In the genomic region with DNA sequence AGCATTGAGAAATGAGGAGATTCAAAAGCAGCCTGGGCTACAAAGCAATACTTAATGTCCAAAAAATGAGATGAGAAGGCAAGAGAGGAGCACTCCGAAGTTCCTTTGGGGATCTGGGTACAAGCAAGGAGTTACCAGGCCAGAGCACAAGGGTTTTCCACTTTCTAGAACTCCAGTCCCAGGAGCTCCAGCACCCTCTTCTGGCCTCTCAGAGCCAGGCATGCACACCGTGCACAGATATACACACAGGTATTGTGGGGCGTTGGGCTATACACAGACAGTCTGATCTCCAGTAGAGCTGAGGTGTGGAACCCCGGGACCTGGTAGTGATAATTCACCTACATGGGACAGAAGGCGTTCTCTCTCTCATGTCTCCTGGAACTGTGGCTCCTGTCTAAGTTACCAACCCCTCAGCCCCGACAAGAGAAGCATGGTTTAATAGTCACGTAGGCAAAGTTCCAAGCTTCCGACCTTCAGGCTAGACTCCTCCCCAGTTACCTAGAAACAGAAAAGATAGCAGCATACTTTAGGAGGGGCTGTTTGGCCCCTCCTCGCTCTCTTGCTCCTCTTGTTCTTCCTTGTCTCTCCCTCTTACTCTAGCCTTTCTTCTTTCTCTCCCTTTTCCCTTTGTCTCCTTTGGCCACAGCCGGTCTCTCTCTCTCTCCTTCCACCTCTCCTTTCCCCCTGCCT, we compare ENCODE assay signal across 15 mouse cellular contexts. TPM values are rescaled to one million over a fixed set of nuclear protein-coding genes. Genes with fewer than 3 reads are reported as not detected.
DNase-seq lines count a peak whose midpoint lies in the region; ATAC-seq and TF ChIP-seq lines count a peak whose summit lies in the region.
"Had no signal": no experiment of that assay in that cellular context is flagged by ENCODE, and none has a peak within 500 bp of the region (broad histone marks: within the 10 kb centered on the region; RNA-seq: fewer than 3 reads in every experiment).

No protein-coding gene starts in this region.

- no peaks in the 10 kb centered on the region for H3K9me3 ChIP-seq in heart, postnatal 0 days (replicated peaks; ENCODE audit: control insufficient read depth, low read length)
- H3K9me3 ChIP-seq: embryonic facial prominence, embryonic 10.5 days; G1E; hindbrain, embryonic 12.5 days had no signal

- intact Hi-C loops in heart, postnatal 25 days (cut with DNase I), result no loop called here

- ATAC-seq in heart, postnatal 0 days (ENCODE audit: insufficient read depth, low read depth), result no peak
- no peak for ATAC-seq in granulocyte monocyte progenitor cell, adult 5-6 weeks (replicated peaks; ENCODE audit: poor library complexity, severe bottlenecking)

- DNase-seq in heart, postnatal 0 days (ENCODE audit: low spot score), result no peak
- no peak for DNase-seq in heart, postnatal 25 days (ENCODE audit: low spot score)
- peak; percentile 41 for DNase-seq in thymus, postnatal 4 days
- DNase-seq in thymus, adult 2 months, result no peak
- DNase-seq in frontal cortex, adult 2 months (ENCODE audit: extremely low spot score in 1 of 2, low spot score in 1 of 2), result no peak
- no peak for DNase-seq in thymus, postnatal 10 days (ENCODE audit: low spot score in 2 of 2)

- no peak overlapping the region for H3K4me2 ChIP-seq in heart, postnatal 0 days (ENCODE audit: low read depth, low read length)
- H3K4me2 ChIP-seq: forebrain, embryonic 12.5 days; hindbrain, embryonic 12.5 days had no signal

- no peaks in the 10 kb centered on the region for H3K27me3 ChIP-seq in heart, postnatal 0 days (ENCODE audit: control insufficient read depth, insufficient read depth, low read length)
- H3K27me3 ChIP-seq in thymus, adult 2 months (ENCODE audit: control insufficient read depth, insufficient read depth, low read length), result no peaks in the 10 kb centered on the region
- H3K27me3 ChIP-seq: forebrain, embryonic 12.5 days; hindbrain, embryonic 12.5 days had no signal

- no peak for TF ChIP-seq EP300 in heart, postnatal 0 days (IDR thresholded peaks at IDR 0.05; ENCODE audit: low read depth)

- H3K36me3 ChIP-seq in heart, postnatal 0 days (replicated peaks; ENCODE audit: control insufficient read depth, insufficient read depth, low read length), result no peaks in the 10 kb centered on the region
- no peaks in the 10 kb centered on the region for H3K36me3 ChIP-seq in thymus, adult 2 months (ENCODE audit: control insufficient read depth, insufficient read depth, low read length)
- H3K36me3 ChIP-seq: embryonic facial prominence, embryonic 10.5 days; forebrain, embryonic 12.5 days; G1E; hindbrain, embryonic 12.5 days had no signal

- no peaks in the 10 kb centered on the region for H3K4me1 ChIP-seq in heart, postnatal 0 days (ENCODE audit: control insufficient read depth, insufficient read depth)
- no peaks in the 10 kb centered on the region for H3K4me1 ChIP-seq in thymus, adult 2 months (replicated peaks; ENCODE audit: control insufficient read depth, insufficient read depth, low read length)
- no peaks in the 10 kb centered on the region for H3K4me1 ChIP-seq in cortical plate, adult 2 months (ENCODE audit: control insufficient read depth, insufficient read depth, low read length)
- H3K4me1 ChIP-seq: embryonic facial prominence, embryonic 10.5 days; forebrain, embryonic 12.5 days; hindbrain, embryonic 12.5 days had no signal

- 63% methylated on average over 10 of the region's 10 CpGs for WGBS in heart, postnatal 0 days
- 95% methylated on average over 10 of the region's 10 CpGs for WGBS in thymus, adult 2 months

- no peak overlapping the region for H3K4me3 ChIP-seq in heart, postnatal 0 days (ENCODE audit: low read depth, low read length)
- H3K4me3 ChIP-seq in thymus, adult 2 months (ENCODE audit: control insufficient read depth, insufficient read depth, low read length), result no peak overlapping the region
- no peak overlapping the region for H3K4me3 ChIP-seq in cortical plate, adult 2 months (ENCODE audit: insufficient read depth, low read length)
- H3K4me3 ChIP-seq: embryonic facial prominence, embryonic 10.5 days; forebrain, embryonic 12.5 days; hindbrain, embryonic 12.5 days had no signal

- no peak overlapping the region for H3K9ac ChIP-seq in heart, postnatal 0 days (replicated peaks; ENCODE audit: low read depth, low read length)
- H3K9ac ChIP-seq: forebrain, embryonic 12.5 days; hindbrain, embryonic 12.5 days had no signal

- H3K27ac ChIP-seq in heart, postnatal 0 days (ENCODE audit: low read depth), result no peak overlapping the region
- no peak overlapping the region for H3K27ac ChIP-seq in thymus, adult 2 months (ENCODE audit: control insufficient read depth, insufficient read depth, low read length)
- H3K27ac ChIP-seq in cortical plate, adult 2 months (ENCODE audit: insufficient read depth, low read length), result no peak overlapping the region
- H3K27ac ChIP-seq: embryonic facial prominence, embryonic 10.5 days; forebrain, embryonic 12.5 days; hindbrain, embryonic 12.5 days had no signal

- TF ChIP-seq POLR2A in thymus, adult 2 months (IDR thresholded peaks at IDR 0.05; ENCODE audit: control insufficient read depth, extremely low read depth, insufficient read depth, low read length, poor library complexity), result no peak
- TF ChIP-seq POLR2A in cortical plate, adult 2 months (IDR thresholded peaks at IDR 0.05; ENCODE audit: extremely low read depth, insufficient read depth, low read length), result no peak

- TF ChIP-seq CTCF in heart, postnatal 0 days (IDR thresholded peaks at IDR 0.05; ENCODE audit: low read depth), result peak; percentile 30
- TF ChIP-seq CTCF in thymus, adult 2 months (IDR thresholded peaks at IDR 0.05; ENCODE audit: borderline replicate concordance, control insufficient read depth, extremely low read depth, insufficient read depth, low read length, poor library complexity), result no peak
- TF ChIP-seq CTCF in cortical plate, adult 2 months (IDR thresholded peaks at IDR 0.05; ENCODE audit: extremely low read depth, insufficient read depth, low read length), result peak; percentile 25

RNA-seq across cellular contexts. Expression of a gene that starts 4.2 kb away (rescaled TPM):
- not detected in 2 replicates for total RNA-seq in heart, postnatal 0 days (2014; rRNA removed; ENCODE audit: low replicate concordance)
- not detected in 2 replicates for polyA plus RNA-seq in heart, postnatal 0 days (2015; fragmentation: Nextera tagmentation; extraction: Ambion mirVana)
- not detected for total RNA-seq in heart, postnatal 25 days (2021)
- polyA plus RNA-seq in thymus, adult 2 months (2012; rRNA removed), result 0.53 and 1.1 TPM in 2 replicates
- 0.19 and 0.27 TPM in 2 replicates for polyA plus RNA-seq in cortical plate, adult 2 months (2012; rRNA removed)
- 0.30 and 0.42 TPM in 2 replicates for polyA plus RNA-seq in frontal cortex, adult 2 months (2012; rRNA removed)
- not detected in 2 replicates for total RNA-seq in granulocyte monocyte progenitor cell, adult 5-6 weeks (2014; fragmentation: Nextera tagmentation)
- 0.26 TPM in 1 of 2 replicates, not detected in the other for total RNA-seq in granulocyte monocyte progenitor cell, adult 5-6 weeks (2017)
- total RNA-seq: G1E; heart, adult 8-10 months; left cerebral cortex, postnatal 36 days had no signal
- polyA plus RNA-seq: embryonic facial prominence, embryonic 10.5 days; forebrain, embryonic 12.5 days; G1E; hindbrain, embryonic 12.5 days had no signal

RNA-seq across cellular contexts. Expression of a gene that starts 7.5 kb away (rescaled TPM):
- not detected in 2 replicates for total RNA-seq in heart, postnatal 0 days (2014; rRNA removed; ENCODE audit: low replicate concordance)
- not detected in 2 replicates for polyA plus RNA-seq in heart, postnatal 0 days (2015; fragmentation: Nextera tagmentation; extraction: Ambion mirVana)
- total RNA-seq in heart, postnatal 25 days (2021), result not detected
- polyA plus RNA-seq in thymus, adult 2 months (2012; rRNA removed), result 0.15 TPM in 1 of 2 replicates, not detected in the other
- not detected in 2 replicates for polyA plus RNA-seq in cortical plate, adult 2 months (2012; rRNA removed)
- polyA plus RNA-seq in frontal cortex, adult 2 months (2012; rRNA removed), result not detected in 2 replicates
- 1.2 TPM in 1 of 2 replicates, not detected in the other for total RNA-seq in granulocyte monocyte progenitor cell, adult 5-6 weeks (2014; fragmentation: Nextera tagmentation)
- not detected in 2 replicates for total RNA-seq in granulocyte monocyte progenitor cell, adult 5-6 weeks (2017)
- total RNA-seq: G1E; heart, adult 8-10 months; left cerebral cortex, postnatal 36 days; monocyte, adult 5-6 weeks had no signal
- polyA plus RNA-seq: embryonic facial prominence, embryonic 10.5 days; forebrain, embryonic 12.5 days; G1E; hindbrain, embryonic 12.5 days had no signal

RNA-seq across cellular contexts. Expression of a gene that starts 15.7 kb away (rescaled TPM):
- 0.08 TPM in 1 of 2 replicates, not detected in the other for total RNA-seq in heart, postnatal 0 days (2014; rRNA removed; ENCODE audit: low replicate concordance)
- polyA plus RNA-seq in heart, postnatal 0 days (2015; fragmentation: Nextera tagmentation; extraction: Ambion mirVana), result 0.26 and 0.27 TPM in 2 replicates
- under 1 TPM; 0.36 to 0.42 TPM for total RNA-seq in heart, postnatal 25 days (2021)
- 0.04 TPM in 2 replicates for polyA plus RNA-seq in thymus, adult 2 months (2012; rRNA removed)
- polyA plus RNA-seq in cortical plate, adult 2 months (2012; rRNA removed), result not detected in 2 replicates
- not detected in 2 replicates for polyA plus RNA-seq in frontal cortex, adult 2 months (2012; rRNA removed)
- not detected in 2 replicates for total RNA-seq in granulocyte monocyte progenitor cell, adult 5-6 weeks (2014; fragmentation: Nextera tagmentation)
- not detected in 2 replicates for total RNA-seq in granulocyte monocyte progenitor cell, adult 5-6 weeks (2017)
- total RNA-seq: left cerebral cortex, postnatal 36 days had no signal

RNA-seq across cellular contexts. Expression of a gene that starts 23.8 kb away (rescaled TPM):
- 48.3 and 66.3 TPM in 2 replicates for total RNA-seq in heart, postnatal 0 days (2014; rRNA removed; ENCODE audit: low replicate concordance)
- polyA plus RNA-seq in heart, postnatal 0 days (2015; fragmentation: Nextera tagmentation; extraction: Ambion mirVana), result 61.8 and 62.5 TPM in 2 replicates
- 10 to 100 TPM; 48.0 to 54.0 TPM for total RNA-seq in heart, postnatal 25 days (2021)
- 285 and 346 TPM in 2 replicates for polyA plus RNA-seq in thymus, adult 2 months (2012; rRNA removed)
- 124 and 128 TPM in 2 replicates for polyA plus RNA-seq in cortical plate, adult 2 months (2012; rRNA removed)
- polyA plus RNA-seq in frontal cortex, adult 2 months (2012; rRNA removed), result 119 and 125 TPM in 2 replicates
- 35.4 and 51.1 TPM in 2 replicates for total RNA-seq in granulocyte monocyte progenitor cell, adult 5-6 weeks (2014; fragmentation: Nextera tagmentation)
- 32.7 and 34.6 TPM in 2 replicates for total RNA-seq in granulocyte monocyte progenitor cell, adult 5-6 weeks (2017)

RNA-seq across cellular contexts. Expression of a gene that starts 24.1 kb away (rescaled TPM):
- total RNA-seq in heart, postnatal 0 days (2014; rRNA removed; ENCODE audit: low replicate concordance), result 530 and 532 TPM in 2 replicates
- polyA plus RNA-seq in heart, postnatal 0 days (2015; fragmentation: Nextera tagmentation; extraction: Ambion mirVana), result 446 and 451 TPM in 2 replicates
- total RNA-seq in heart, postnatal 25 days (2021), result 100 to 1,000 TPM; 550 to 562 TPM
- 132 and 162 TPM in 2 replicates for polyA plus RNA-seq in thymus, adult 2 months (2012; rRNA removed)
- polyA plus RNA-seq in cortical plate, adult 2 months (2012; rRNA removed), result 139 and 143 TPM in 2 replicates
- 132 and 138 TPM in 2 replicates for polyA plus RNA-seq in frontal cortex, adult 2 months (2012; rRNA removed)
- 80.9 and 91.7 TPM in 2 replicates for total RNA-seq in granulocyte monocyte progenitor cell, adult 5-6 weeks (2014; fragmentation: Nextera tagmentation)
- total RNA-seq in granulocyte monocyte progenitor cell, adult 5-6 weeks (2017), result 63.3 and 67.7 TPM in 2 replicates
